Mouse (Mus musculus): ENCODE data around the gene Morc1. TPM values are rescaled to one million over a fixed set of nuclear protein-coding genes. Genes with fewer than 3 reads are reported as not detected.

The Morc1 gene
- total and polyA plus RNA-seq, 3 experiments = 0.04 TPM; not detected in 2

DNA sequence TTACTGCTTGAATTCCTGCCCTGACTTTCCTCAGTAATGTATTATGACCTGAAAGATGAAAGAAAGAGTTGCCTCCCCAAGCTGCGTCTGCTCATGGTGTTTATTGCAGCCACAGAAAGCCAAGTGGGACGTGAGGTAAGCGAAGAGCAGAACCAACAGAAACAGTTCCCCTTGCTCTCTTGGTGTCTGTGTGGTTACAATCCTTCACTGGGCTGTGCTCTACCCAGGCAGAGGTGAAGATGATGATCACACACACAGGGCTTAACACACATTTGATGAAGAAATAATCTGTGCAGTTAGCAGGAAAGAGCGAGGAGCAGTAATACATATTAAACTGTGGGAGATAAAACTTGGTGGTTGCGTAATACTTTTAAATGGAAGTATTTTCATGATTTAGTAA lies 246.3 kb downstream of the Morc1 start:
- TF ChIP-seq EP300 (IDR thresholded peaks at IDR 0.05; ENCODE audit: insufficient read depth, low read depth, low read length) = no peak
- TF ChIP-seq POLR2A (IDR thresholded peaks at IDR 0.05; ENCODE audit: insufficient read depth, low read depth, low read length) = no peak
- TF ChIP-seq CTCF (IDR thresholded peaks at IDR 0.05) = no peak
- intact Hi-C loops (cut with DNase I) = no loop called here
- Histone ChIP-seq H3K9ac (ENCODE audit: low read depth, low read length) (no peak overlapping the region), H3K27me3 (ENCODE audit: control insufficient read depth, insufficient read depth, low read length) (no peaks in the 10 kb centered on the region), H3K79me2 (replicated peaks; ENCODE audit: control insufficient read depth, insufficient read depth, low read length) (no peaks in the 10 kb centered on the region), H3K4me1 (ENCODE audit: control insufficient read depth, insufficient read depth, low read length) (no peaks in the 10 kb centered on the region), H3K27ac (no peak overlapping the region), H3K4me3 (no peak overlapping the region), H3K36me3 (ENCODE audit: control insufficient read depth, insufficient read depth, low read length) (no peaks in the 10 kb centered on the region)
- 78% methylated on average over 5 of the region's 5 CpGs for WGBS
- DNase-seq = no peak

DNA sequence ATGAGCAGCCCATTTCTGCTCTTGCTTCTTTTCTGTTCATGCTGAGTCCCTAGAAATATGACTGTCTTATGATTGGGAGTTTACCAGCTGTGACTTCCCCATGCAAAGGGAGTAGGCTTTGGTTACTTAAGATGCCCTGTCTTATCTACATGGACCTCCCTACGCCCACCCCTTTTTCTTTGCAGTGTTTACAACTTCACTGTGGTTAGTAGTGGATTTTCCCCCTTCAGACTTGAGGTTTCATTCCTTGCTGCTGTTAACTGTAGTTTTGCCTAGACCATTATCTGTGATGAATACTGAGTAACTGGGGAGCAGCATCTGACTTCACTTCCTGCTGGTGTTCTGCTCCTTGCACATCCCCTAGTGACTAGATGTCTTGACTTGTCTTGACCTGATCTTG lies 247.0 kb downstream of the Morc1 start:
- Histone ChIP-seq H3K4me3 (no peak overlapping the region), H3K27ac (no peak overlapping the region), H3K4me1 (ENCODE audit: control insufficient read depth, insufficient read depth, low read length) (no peaks in the 10 kb centered on the region), H3K79me2 (replicated peaks; ENCODE audit: control insufficient read depth, insufficient read depth, low read length) (no peaks in the 10 kb centered on the region), H3K9ac (ENCODE audit: low read depth, low read length) (no peak overlapping the region), H3K36me3 (ENCODE audit: control insufficient read depth, insufficient read depth, low read length) (no peaks in the 10 kb centered on the region), H3K27me3 (ENCODE audit: control insufficient read depth, insufficient read depth, low read length) (no peaks in the 10 kb centered on the region)
- intact Hi-C loops (cut with DNase I) = no loop called here
- no peak for TF ChIP-seq POLR2A (IDR thresholded peaks at IDR 0.05; ENCODE audit: insufficient read depth, low read depth, low read length)
- 59% methylated on average over 1 of the region's 1 CpGs for WGBS
- no peak for DNase-seq

Other genes starting within 250 kb of the Morc1 start
- not detected for gene Dppa4, start 147.5 kb upstream of the Morc1 start, total RNA-seq (2021)
- not detected in 2 replicates for gene Dppa4, start 147.5 kb upstream of the Morc1 start, polyA plus RNA-seq (2012; rRNA removed)
- gene Dppa2, start 127.3 kb upstream of the Morc1 start, total RNA-seq (2021) = not detected
- gene Dppa2, start 127.3 kb upstream of the Morc1 start, polyA plus RNA-seq (2012; rRNA removed) = not detected in 2 replicates
- not detected for gene Gm5485, start 18.8 kb upstream of the Morc1 start, total RNA-seq (2021)
- gene Gm5485, start 18.8 kb upstream of the Morc1 start, polyA plus RNA-seq (2012; rRNA removed) = not detected in 2 replicates

Data from heart, adult 2 months (tissue).